Mouse (Mus musculus) ES-E14 (cell line): ENCODE measurements around the gene Vinac1.

Source experiments
- CHD2 ChIP-seq: IDR thresholded peaks from 2 replicates; pipeline ENCODE4 v1.6.1; 2014; ENCODE audit warnings: mild to moderate bottlenecking, low read depth, low read length, inconsistent platforms
- ZC3H11A ChIP-seq: IDR thresholded peaks from 2 replicates; pipeline ENCODE4 v1.6.1; 2012; ENCODE audit warnings: low read depth, mild to moderate bottlenecking, inconsistent platforms, low read length, borderline replicate concordance

GRCm38 (mm10) chr2:129038426-129038936 is 9.5 kb downstream of the Vinac1 start:
- TF ChIP-seq ZC3H11A: no peak
- TF ChIP-seq CHD2: no peak
